Comparison of ENCODE assay signal across 10 mouse cellular contexts in the genomic region with DNA sequence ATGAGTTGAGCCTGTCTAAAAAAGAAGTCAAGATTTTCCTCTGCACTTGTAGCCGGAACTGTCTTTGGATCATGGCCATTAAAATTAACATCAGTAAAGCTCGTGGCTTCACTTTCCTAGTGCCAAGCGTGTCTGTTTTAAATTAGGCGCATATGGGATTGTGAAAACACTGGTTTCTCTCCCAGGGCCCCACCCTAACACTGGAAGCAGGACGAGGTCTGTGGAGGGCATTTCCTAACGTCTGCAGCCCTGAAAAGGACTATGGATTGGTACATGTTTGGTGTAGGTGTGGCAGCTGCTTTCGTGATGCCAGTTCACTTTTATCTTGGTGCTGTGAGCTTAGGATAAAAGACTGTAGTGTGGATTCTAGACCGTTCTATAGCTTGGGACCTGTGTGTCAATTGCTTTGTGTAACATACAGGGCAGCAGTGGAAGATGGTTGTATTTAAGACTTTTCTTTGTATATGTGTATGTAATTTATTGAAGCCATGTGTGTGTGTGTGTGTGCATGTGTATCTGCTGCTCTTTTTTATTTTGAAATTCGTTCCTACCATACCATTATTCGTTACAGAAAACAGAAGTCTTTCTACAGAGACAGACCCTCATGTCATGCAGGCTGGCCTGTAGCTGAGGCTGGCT. TPM values are rescaled to one million over a fixed set of nuclear protein-coding genes. Genes with fewer than 3 reads are reported as not detected.
DNase-seq lines count a peak whose midpoint lies in the region; ATAC-seq and TF ChIP-seq lines count a peak whose summit lies in the region.
"Had no signal": no experiment of that assay in that cellular context is flagged by ENCODE, and none has a peak within 500 bp of the region (broad histone marks: within the 10 kb centered on the region; RNA-seq: fewer than 3 reads in every experiment).

No protein-coding gene starts in this region.

- H3K27me3 ChIP-seq in heart, embryonic 13.5 days (replicated peaks), result no peaks in the 10 kb centered on the region
- H3K27me3 ChIP-seq in heart, embryonic 11.5 days (ENCODE audit: control insufficient read depth, insufficient read depth, low read length), result no peaks in the 10 kb centered on the region
- H3K27me3 ChIP-seq in embryonic facial prominence, embryonic 11.5 days (ENCODE audit: control insufficient read depth, insufficient read depth, low read length), result no peaks in the 10 kb centered on the region
- no peaks in the 10 kb centered on the region for H3K27me3 ChIP-seq in hindbrain, postnatal 0 days (ENCODE audit: insufficient read depth, low read length)

- TF ChIP-seq CTCF in hindbrain, postnatal 0 days (IDR thresholded peaks at IDR 0.05; ENCODE audit: low read depth), result no peak

- H3K4me3 ChIP-seq in heart, embryonic 13.5 days, result no peak overlapping the region
- no peak overlapping the region for H3K4me3 ChIP-seq in heart, embryonic 11.5 days (ENCODE audit: low read depth, low read length)
- no peak overlapping the region for H3K4me3 ChIP-seq in embryonic facial prominence, embryonic 11.5 days (ENCODE audit: low read depth, low read length)
- H3K4me3 ChIP-seq in hindbrain, postnatal 0 days (ENCODE audit: low read length), result no peak overlapping the region

- intact Hi-C loops in left cerebral cortex, postnatal 36 days (cut with DNase I), result no loop called here

- 42% methylated on average over 10 of the region's 10 CpGs for WGBS in heart, embryonic 13.5 days
- 50% methylated on average over 10 of the region's 10 CpGs for WGBS in heart, embryonic 11.5 days (ENCODE audit: insufficient replicate concordance)
- WGBS in embryonic facial prominence, embryonic 11.5 days, result 27% methylated on average over 10 of the region's 10 CpGs
- WGBS in hindbrain, postnatal 0 days, result 41% methylated on average over 10 of the region's 10 CpGs

- peaks cover 69% of the 10 kb centered on the region for H3K4me1 ChIP-seq in heart, embryonic 13.5 days
- peaks cover 41% of the 10 kb centered on the region for H3K4me1 ChIP-seq in heart, embryonic 11.5 days (ENCODE audit: control insufficient read depth, insufficient read depth, low read length)
- 0 out of 2 replicates have a peak, but pooled peaks cover 2% of the 10 kb centered on the region for H3K4me1 ChIP-seq in embryonic facial prominence, embryonic 11.5 days (ENCODE audit: control insufficient read depth, insufficient read depth, low read length)
- H3K4me1 ChIP-seq in hindbrain, postnatal 0 days (ENCODE audit: insufficient read depth, low read length), result 0 out of 2 replicates have a peak, but pooled peaks cover 4% of the 10 kb centered on the region

- DNase-seq in NIH3T3 (ENCODE audit: low read depth), result peak; percentile 93
- DNase-seq in embryonic facial prominence, embryonic 11.5 days (ENCODE audit: low spot score), result peak; percentile 92
- DNase-seq in hindbrain, postnatal 0 days (ENCODE audit: low spot score), result no peak
- DNase-seq in right cerebral cortex, adult 2 months (ENCODE audit: low spot score in 2 of 2), result no peak
- DNase-seq in kidney, postnatal 14 days, result no peak
- DNase-seq in left cerebral cortex, postnatal 36 days (ENCODE audit: low spot score in 2 of 2), result no peak
- DNase-seq: liver; right cerebral cortex, postnatal 14 days had no signal

- H3K27ac ChIP-seq in heart, embryonic 13.5 days (replicated peaks), result peak overlapping the region; percentile 52
- H3K27ac ChIP-seq in heart, embryonic 11.5 days (ENCODE audit: low read depth, low read length), result no peak overlapping the region
- H3K27ac ChIP-seq in embryonic facial prominence, embryonic 11.5 days (replicated peaks; ENCODE audit: low read depth, low read length), result peak overlapping the region; percentile 8; the same call in 1 of the 2 replicates
- no peak overlapping the region for H3K27ac ChIP-seq in hindbrain, postnatal 0 days

- H3K36me3 ChIP-seq in heart, embryonic 13.5 days, result peaks cover 10% of the 10 kb centered on the region
- H3K36me3 ChIP-seq in heart, embryonic 11.5 days (ENCODE audit: control insufficient read depth, insufficient read depth, low read length), result no peaks in the 10 kb centered on the region
- H3K36me3 ChIP-seq in embryonic facial prominence, embryonic 11.5 days (replicated peaks; ENCODE audit: control insufficient read depth, insufficient read depth, low read depth, low read length), result no peaks in the 10 kb centered on the region
- H3K36me3 ChIP-seq in hindbrain, postnatal 0 days (ENCODE audit: insufficient read depth, low read length), result no peaks in the 10 kb centered on the region

- no peaks in the 10 kb centered on the region for H3K9me3 ChIP-seq in heart, embryonic 13.5 days
- no peaks in the 10 kb centered on the region for H3K9me3 ChIP-seq in heart, embryonic 11.5 days (replicated peaks; ENCODE audit: control insufficient read depth, low read length)
- no peaks in the 10 kb centered on the region for H3K9me3 ChIP-seq in embryonic facial prominence, embryonic 11.5 days (replicated peaks; ENCODE audit: control insufficient read depth, low read length)
- no peaks in the 10 kb centered on the region for H3K9me3 ChIP-seq in hindbrain, postnatal 0 days (ENCODE audit: low read length)

- H3K4me2 ChIP-seq in heart, embryonic 13.5 days, result peak overlapping the region; percentile 39
- no peak overlapping the region for H3K4me2 ChIP-seq in heart, embryonic 11.5 days
- H3K4me2 ChIP-seq in embryonic facial prominence, embryonic 11.5 days (ENCODE audit: low read depth, low read length), result no peak overlapping the region
- 0 out of 2 replicates have a peak overlapping the region, but pooled peaks have one; percentile 2 for H3K4me2 ChIP-seq in hindbrain, postnatal 0 days (ENCODE audit: low read depth, low read length)

- ATAC-seq in heart, embryonic 13.5 days (ENCODE audit: extremely low read depth, insufficient number of reproducible peaks, low FRiP score, low TSS enrichment), result no peak
- no peak for ATAC-seq in heart, embryonic 11.5 days (replicated peaks; ENCODE audit: insufficient number of reproducible peaks, low FRiP score, low TSS enrichment)
- peak; percentile 74 for ATAC-seq in embryonic facial prominence, embryonic 11.5 days (replicated peaks; ENCODE audit: insufficient number of reproducible peaks, low FRiP score, low TSS enrichment, low read depth)
- ATAC-seq in hindbrain, postnatal 0 days, result no peak

- no peak overlapping the region for H3K9ac ChIP-seq in heart, embryonic 13.5 days
- no peak overlapping the region for H3K9ac ChIP-seq in heart, embryonic 11.5 days (ENCODE audit: low read depth, low read length)
- no peak overlapping the region for H3K9ac ChIP-seq in embryonic facial prominence, embryonic 11.5 days (replicated peaks; ENCODE audit: low read length)
- no peak overlapping the region for H3K9ac ChIP-seq in hindbrain, postnatal 0 days (replicated peaks; ENCODE audit: low read length)

RNA-seq across cellular contexts. Expression of a gene that starts 13.0 kb away (rescaled TPM):
- polyA plus RNA-seq in heart, embryonic 13.5 days (2015; fragmentation: Nextera tagmentation; extraction: Ambion mirVana), result 42.9 and 45.8 TPM in 2 replicates
- polyA plus RNA-seq in heart, embryonic 11.5 days (2014; fragmentation: Nextera tagmentation; extraction: Ambion mirVana), result 51.5 and 54.2 TPM in 2 replicates
- polyA plus RNA-seq in embryonic facial prominence, embryonic 11.5 days (2014; fragmentation: Nextera tagmentation; extraction: Ambion mirVana), result 65.7 and 66.8 TPM in 2 replicates
- 35.2 and 49.6 TPM in 2 replicates for total RNA-seq in hindbrain, postnatal 0 days (2014; rRNA removed)
- 26.0 and 30.2 TPM in 2 replicates for polyA plus RNA-seq in hindbrain, postnatal 0 days (2015; fragmentation: Nextera tagmentation; extraction: Ambion mirVana)
- total RNA-seq in left cerebral cortex, postnatal 36 days (2021), result 100 to 1,000 TPM; 118 to 145 TPM

Comparison
In these comparisons a context has a peak if more than half of its experiments do, and no peak if none do; other contexts are left out.
1. H3K27ac ChIP-seq: peak in heart, embryonic 13.5 days (single experiment) and embryonic facial prominence, embryonic 11.5 days (single experiment); none in heart, embryonic 11.5 days (single experiment) and hindbrain, postnatal 0 days (single experiment).
2. H3K4me2 ChIP-seq: peak in heart, embryonic 13.5 days (single experiment) and hindbrain, postnatal 0 days (single experiment); none in heart, embryonic 11.5 days (single experiment) and embryonic facial prominence, embryonic 11.5 days (single experiment).
3. DNase-seq: peak in NIH3T3 (single experiment) and embryonic facial prominence, embryonic 11.5 days (single experiment); none in hindbrain, postnatal 0 days (single experiment), right cerebral cortex, adult 2 months (0 of 2), kidney, postnatal 14 days (single experiment) and left cerebral cortex, postnatal 36 days (0 of 2).